Mouse (Mus musculus): ENCODE data around the gene Efna1. TPM values are rescaled to one million over a fixed set of nuclear protein-coding genes. Genes with fewer than 3 reads are reported as not detected.

Gene Efna1
- polyA plus RNA-seq, 1 experiment from 2014 or later = 58.5 TPM

DNA sequence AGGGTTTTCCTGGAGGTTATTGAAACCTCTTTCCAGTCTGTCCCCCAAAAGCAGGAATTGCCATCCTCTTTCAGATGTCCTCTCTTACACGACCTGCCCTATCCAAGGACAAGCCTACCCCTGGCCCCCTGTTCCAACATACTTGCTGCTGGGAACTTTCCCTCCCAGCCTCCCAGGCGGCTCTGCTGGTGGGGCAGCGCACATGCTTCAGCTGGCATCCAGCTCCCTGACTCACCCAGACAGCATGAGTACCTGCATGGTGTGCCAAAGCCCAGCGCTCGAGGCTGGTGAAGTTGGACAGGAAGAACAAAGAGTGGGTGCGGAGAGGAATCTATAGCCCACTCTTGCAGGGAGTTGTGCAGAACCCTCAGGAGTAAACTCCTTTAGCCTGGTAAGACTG lies 10.1 kb downstream of the Efna1 start:
- H3K9me3 ChIP-seq = no peaks in the 10 kb centered on the region
- H3K4me1 ChIP-seq (replicated peaks) = peaks cover 32% of the 10 kb centered on the region
- H3K27me3 ChIP-seq (replicated peaks) = no peaks in the 10 kb centered on the region
- peak overlapping the region; percentile 75 for H3K9ac ChIP-seq
- 66% methylated on average over 6 of the region's 6 CpGs for WGBS
- peaks cover 12% of the 10 kb centered on the region for H3K36me3 ChIP-seq
- H3K4me3 ChIP-seq (replicated peaks) = peak overlapping the region; percentile 57; the same call in 1 of the 2 replicates
- H3K4me2 ChIP-seq (replicated peaks) = peak overlapping the region; percentile 83
- no peak for ATAC-seq
- peak overlapping the region; percentile 77 for H3K27ac ChIP-seq

DNA sequence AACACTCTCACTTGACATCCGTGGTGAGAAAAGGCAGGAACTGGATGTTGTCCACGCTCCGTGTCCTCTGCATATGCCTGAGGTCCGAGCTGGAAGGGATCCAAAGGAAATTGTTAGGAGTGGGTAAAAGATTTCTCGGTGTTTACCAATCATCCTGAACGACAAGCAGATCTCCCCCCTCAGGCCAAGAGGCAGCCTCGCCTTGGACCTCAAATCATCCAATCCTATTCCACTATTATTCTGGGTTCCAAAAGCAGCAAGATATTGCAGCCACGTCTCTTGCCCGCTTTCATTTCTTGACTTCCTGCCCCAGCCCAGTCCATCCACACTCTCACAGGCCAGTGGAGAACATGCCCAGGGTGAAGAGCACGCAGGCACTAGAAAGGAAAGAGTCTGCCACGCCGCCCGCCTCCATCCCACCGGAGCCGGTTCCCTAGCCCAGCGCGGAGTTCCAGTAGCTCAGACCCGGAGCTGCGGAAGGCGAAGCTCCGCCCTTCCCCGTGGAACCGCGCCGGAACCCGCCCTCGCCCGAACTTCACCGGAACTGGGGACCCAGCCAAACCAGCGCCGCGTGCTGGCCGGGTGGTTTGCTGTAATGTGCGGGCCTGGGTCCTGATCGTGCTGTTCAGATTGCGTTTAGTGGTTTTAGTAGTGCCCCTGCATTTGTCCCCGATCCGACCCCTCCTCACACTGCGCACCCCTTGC lies 10.7 kb downstream of the Efna1 start, which contains the start of gene Slc50a1:
TSS of gene Slc50a1 (minus strand) at position 520 of the 705 bp plus-strand sequence.
- H3K27me3 ChIP-seq (replicated peaks) = no peaks in the 10 kb centered on the region
- peak; percentile 68 for ATAC-seq
- H3K9ac ChIP-seq = peak within 1 kb of the TSS; percentile 75
- 3% methylated on average over 39 of the region's 39 CpGs for WGBS
- H3K4me2 ChIP-seq (replicated peaks) = peak within 1 kb of the TSS; percentile 83
- peak within 1 kb of the TSS; percentile 77 for H3K27ac ChIP-seq
- peaks cover 32% of the 10 kb centered on the region for H3K4me1 ChIP-seq (replicated peaks)
- no peaks in the 10 kb centered on the region for H3K9me3 ChIP-seq
- H3K4me3 ChIP-seq (replicated peaks) = peak within 1 kb of the TSS; percentile 57
- peaks cover 12% of the 10 kb centered on the region for H3K36me3 ChIP-seq

DNA sequence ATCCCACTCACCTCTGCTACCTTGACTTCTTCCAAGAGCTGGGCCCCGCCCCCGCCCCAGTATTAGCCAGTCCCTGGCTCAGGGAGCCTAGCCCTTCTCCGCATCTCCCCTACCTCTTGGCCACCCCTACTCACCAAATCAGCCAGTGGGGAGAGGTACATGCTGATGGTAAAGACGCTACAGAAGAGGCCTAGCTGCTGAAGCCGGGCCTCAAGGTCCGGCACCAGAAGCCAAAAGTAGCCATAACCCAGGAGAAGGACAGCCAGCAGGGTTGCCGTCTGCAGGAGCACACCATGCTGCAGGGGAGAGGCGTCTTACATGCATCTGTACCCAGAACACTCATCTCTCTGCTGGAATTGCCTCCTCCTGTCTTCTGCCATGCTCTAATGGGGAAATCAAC lies 12.0 kb downstream of the Efna1 start:
- H3K27ac ChIP-seq = no peak overlapping the region
- no peak overlapping the region for H3K9ac ChIP-seq
- H3K4me2 ChIP-seq (replicated peaks) = peak overlapping the region; percentile 83
- H3K4me1 ChIP-seq (replicated peaks) = peaks cover 32% of the 10 kb centered on the region
- H3K36me3 ChIP-seq = peaks cover 12% of the 10 kb centered on the region
- ATAC-seq = no peak
- no peaks in the 10 kb centered on the region for H3K9me3 ChIP-seq
- no peak overlapping the region for H3K4me3 ChIP-seq (replicated peaks)
- 65% methylated on average over 8 of the region's 8 CpGs for WGBS
- no peaks in the 10 kb centered on the region for H3K27me3 ChIP-seq (replicated peaks)

DNA sequence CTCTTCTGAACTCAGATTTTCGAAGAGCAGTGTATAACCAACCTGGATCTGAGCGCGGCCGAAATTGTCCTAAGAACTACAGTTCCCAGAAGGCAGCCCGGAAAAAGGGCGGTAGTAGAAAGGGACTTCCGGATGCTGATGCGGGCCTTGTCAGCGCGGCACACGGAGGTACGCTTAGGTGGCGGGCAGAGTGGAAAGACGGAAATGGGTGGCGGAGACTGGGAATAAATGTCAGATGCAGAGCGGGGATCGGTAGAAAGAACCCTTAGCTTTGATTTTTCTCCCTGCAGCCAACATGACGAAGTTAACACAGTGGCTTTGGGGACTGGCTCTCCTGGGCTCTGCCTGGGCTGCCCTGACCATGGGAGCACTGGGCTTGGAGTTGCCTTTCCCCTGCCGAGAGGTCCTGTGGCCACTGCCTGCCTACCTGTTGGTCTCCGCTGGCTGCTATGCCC lies 14.5 kb downstream of the Efna1 start:
- peak; percentile 87 for ATAC-seq
- Histone ChIP-seq H3K36me3 (no peaks in the 10 kb centered on the region), H3K9me3 (no peaks in the 10 kb centered on the region), H3K4me2 (replicated peaks) (peak overlapping the region; percentile 75), H3K4me3 (replicated peaks) (peak overlapping the region; percentile 71), H3K4me1 (replicated peaks) (peaks cover 28% of the 10 kb centered on the region), H3K27ac (peak overlapping the region; percentile 70), H3K9ac (peak overlapping the region; percentile 83), H3K27me3 (replicated peaks) (no peaks in the 10 kb centered on the region)
- WGBS = 0% methylated on average over 20 of the region's 20 CpGs

DNA sequence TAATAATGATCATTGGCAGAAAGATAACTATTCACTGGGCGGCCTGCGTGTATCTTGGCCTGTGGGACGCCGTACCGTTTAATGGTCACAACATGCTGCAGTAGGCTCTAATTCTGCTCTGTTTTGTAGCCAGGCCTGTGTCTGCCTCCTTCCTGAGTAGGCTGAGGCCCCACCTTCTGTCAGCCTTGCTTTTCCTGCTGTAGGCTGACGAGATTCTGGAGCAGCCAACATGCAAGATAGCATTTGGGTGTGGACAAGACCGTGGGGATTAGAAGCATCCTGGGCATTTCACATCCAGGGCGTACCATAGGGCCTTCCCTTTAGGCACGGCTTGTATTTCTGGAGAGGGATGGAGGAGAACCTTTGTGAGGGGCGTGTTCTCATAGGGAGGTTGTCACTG lies 18.5 kb downstream of the Efna1 start:
- Histone ChIP-seq H3K4me2 (replicated peaks) (no peak overlapping the region), H3K4me1 (replicated peaks) (0 out of 2 replicates have a peak, but pooled peaks cover 5% of the 10 kb centered on the region), H3K4me3 (replicated peaks) (no peak overlapping the region), H3K9me3 (no peaks in the 10 kb centered on the region), H3K36me3 (no peaks in the 10 kb centered on the region), H3K27me3 (replicated peaks) (no peaks in the 10 kb centered on the region), H3K27ac (no peak overlapping the region), H3K9ac (no peak overlapping the region; the same call in 1 of the 2 replicates)
- ATAC-seq = no peak
- 62% methylated on average over 10 of the region's 10 CpGs for WGBS

DNA sequence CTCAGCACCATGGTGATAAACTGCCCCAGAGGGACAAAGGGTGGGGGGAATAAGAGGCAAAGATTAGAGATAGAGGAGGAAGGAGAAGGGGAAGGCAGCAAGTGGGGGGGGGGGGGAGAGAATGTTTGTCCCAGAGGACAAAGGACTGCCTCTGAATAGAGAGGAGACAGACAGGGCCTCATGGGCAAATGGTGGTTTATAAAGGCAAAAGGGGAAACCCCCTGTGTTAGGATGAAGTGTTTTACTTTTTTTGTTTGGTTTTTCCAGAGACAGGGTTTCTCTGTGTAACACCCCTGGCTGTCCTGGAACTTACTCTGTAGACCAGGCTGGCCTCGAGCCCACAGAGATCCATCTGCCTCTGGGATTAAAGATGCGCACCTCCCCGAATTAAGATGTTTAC lies 20.7 kb downstream of the Efna1 start:
- Histone ChIP-seq H3K27ac (no peak overlapping the region), H3K9me3 (no peaks in the 10 kb centered on the region), H3K9ac (no peak overlapping the region), H3K4me3 (replicated peaks) (no peak overlapping the region), H3K27me3 (replicated peaks) (no peaks in the 10 kb centered on the region), H3K36me3 (no peaks in the 10 kb centered on the region), H3K4me2 (replicated peaks) (no peak overlapping the region), H3K4me1 (replicated peaks) (no peaks in the 10 kb centered on the region)
- ATAC-seq = no peak
- WGBS = 70% methylated on average over 3 of the region's 3 CpGs

DNA sequence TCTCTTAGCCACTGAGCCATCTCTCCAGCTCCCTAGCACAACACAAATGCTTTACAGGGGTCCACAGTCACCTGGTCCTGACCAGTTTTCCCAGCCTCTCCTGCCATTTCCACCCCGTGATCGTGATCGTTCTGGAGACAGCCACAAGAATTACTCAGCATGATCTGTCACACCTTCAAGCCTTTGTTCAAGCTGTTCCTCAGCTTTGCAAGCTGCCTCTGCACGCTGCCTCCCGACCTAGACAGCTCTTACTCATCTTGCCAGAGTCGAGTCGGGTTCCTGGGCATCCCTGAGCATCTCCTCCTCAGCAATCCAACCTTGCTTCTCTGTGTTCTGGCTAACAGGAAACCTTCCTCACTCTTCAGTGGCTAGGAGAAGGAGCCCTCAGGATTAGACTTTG lies 21.9 kb downstream of the Efna1 start, which contains the start of gene Dpm3:
TSS of gene Dpm3 (plus strand) at position 283 of the 400 bp plus-strand sequence.
- no peak within 1 kb of the TSS for H3K4me3 ChIP-seq (replicated peaks)
- no peak within 1 kb of the TSS for H3K9ac ChIP-seq
- 61% methylated on average over 7 of the region's 7 CpGs for WGBS
- no peaks in the 10 kb centered on the region for H3K4me1 ChIP-seq (replicated peaks)
- no peaks in the 10 kb centered on the region for H3K27me3 ChIP-seq (replicated peaks)
- H3K4me2 ChIP-seq (replicated peaks) = no peak within 1 kb of the TSS
- H3K36me3 ChIP-seq = no peaks in the 10 kb centered on the region
- H3K27ac ChIP-seq = no peak within 1 kb of the TSS
- no peaks in the 10 kb centered on the region for H3K9me3 ChIP-seq
- ATAC-seq = no peak

DNA sequence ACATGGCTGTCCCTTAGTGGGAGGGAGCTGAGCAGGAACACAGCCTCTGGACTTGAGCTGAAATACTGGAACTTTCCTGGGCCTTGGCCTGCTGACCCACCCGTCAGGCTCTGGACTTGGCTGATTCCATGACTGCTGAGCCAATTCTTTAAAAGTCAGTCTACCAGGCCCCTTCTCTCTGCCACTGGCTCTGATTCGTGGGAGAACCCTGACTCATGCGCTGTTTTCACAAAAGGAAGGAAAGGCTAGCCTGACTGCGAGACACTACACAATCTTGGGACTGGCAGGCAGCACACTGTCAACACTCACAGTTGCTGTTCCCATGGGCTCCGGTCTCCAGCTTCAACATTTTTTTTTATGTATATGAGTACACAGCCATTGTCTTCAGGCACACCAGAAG lies 24.8 kb downstream of the Efna1 start:
- Histone ChIP-seq H3K27me3 (replicated peaks) (no peaks in the 10 kb centered on the region), H3K9ac (no peak overlapping the region), H3K9me3 (no peaks in the 10 kb centered on the region), H3K36me3 (no peaks in the 10 kb centered on the region), H3K27ac (no peak overlapping the region), H3K4me3 (replicated peaks) (no peak overlapping the region), H3K4me1 (replicated peaks) (peaks cover 19% of the 10 kb centered on the region), H3K4me2 (replicated peaks) (no peak overlapping the region)
- 79% methylated on average over 5 of the region's 5 CpGs for WGBS
- ATAC-seq = no peak

DNA sequence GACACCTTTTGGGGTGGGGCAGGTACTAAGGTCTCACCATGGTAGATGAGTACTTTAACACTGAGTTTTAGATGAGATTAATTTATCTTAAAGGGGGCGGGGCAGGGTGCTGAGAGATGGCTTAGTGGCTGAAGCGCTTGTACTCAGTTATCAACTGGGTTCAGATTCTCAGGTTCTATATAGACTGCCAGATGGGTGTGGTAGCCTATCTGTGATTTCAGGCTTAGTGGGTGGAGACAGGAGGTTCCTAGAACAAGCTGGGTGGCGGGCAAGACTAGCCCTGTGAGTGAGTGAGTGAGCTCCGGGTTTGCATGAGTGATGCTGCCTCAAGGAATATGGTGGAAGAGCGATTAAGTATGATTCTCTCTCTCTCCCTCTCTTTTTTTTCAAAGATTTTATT lies 25.9 kb downstream of the Efna1 start:
- ATAC-seq = peak; percentile 16; the same call in 1 of the 2 replicates
- H3K36me3 ChIP-seq = no peaks in the 10 kb centered on the region
- no peaks in the 10 kb centered on the region for H3K9me3 ChIP-seq
- 83% methylated on average over 5 of the region's 5 CpGs for WGBS
- H3K4me3 ChIP-seq (replicated peaks) = no peak overlapping the region
- H3K27me3 ChIP-seq (replicated peaks) = no peaks in the 10 kb centered on the region
- H3K9ac ChIP-seq = no peak overlapping the region
- no peak overlapping the region for H3K27ac ChIP-seq
- peaks cover 26% of the 10 kb centered on the region for H3K4me1 ChIP-seq (replicated peaks)
- no peak overlapping the region for H3K4me2 ChIP-seq (replicated peaks)

DNA sequence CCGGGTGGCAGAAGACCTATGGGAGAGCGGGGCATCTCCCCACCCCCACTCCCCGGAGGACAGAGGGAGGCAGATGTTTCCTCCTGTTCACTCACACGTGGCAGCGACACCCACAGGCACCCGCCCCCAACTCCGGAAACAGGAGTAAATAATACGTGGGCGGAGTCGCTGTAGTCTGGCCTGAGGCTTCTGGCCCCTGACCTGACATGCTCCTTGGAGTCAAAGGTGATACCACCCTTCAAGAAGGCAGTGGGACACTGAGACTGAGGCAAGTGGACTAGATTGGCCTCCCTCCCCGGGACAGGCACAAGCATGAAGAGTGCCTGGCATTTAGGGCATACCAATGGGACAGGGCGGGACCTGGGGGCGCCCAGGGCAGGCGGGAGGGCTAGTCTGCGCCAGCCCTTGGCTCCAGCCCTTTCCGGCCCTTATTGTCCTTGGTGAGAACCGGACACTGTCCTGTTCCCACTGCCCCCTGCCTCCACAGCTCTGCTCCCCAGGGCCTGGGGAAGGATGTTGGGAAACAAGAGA lies 29.5 kb downstream of the Efna1 start:
- Histone ChIP-seq H3K4me3 (replicated peaks) (0 out of 2 replicates have a peak overlapping the region, but pooled peaks have one; percentile 0), H3K9ac (peak overlapping the region; percentile 26), H3K27ac (peak overlapping the region; percentile 51), H3K27me3 (replicated peaks) (no peaks in the 10 kb centered on the region), H3K4me2 (replicated peaks) (peak overlapping the region; percentile 39), H3K4me1 (replicated peaks) (peaks cover 35% of the 10 kb centered on the region), H3K36me3 (0 out of 2 replicates have a peak, but pooled peaks cover 10% of the 10 kb centered on the region), H3K9me3 (no peaks in the 10 kb centered on the region)
- WGBS = 9% methylated on average over 17 of the region's 17 CpGs
- ATAC-seq = peak; percentile 22

DNA sequence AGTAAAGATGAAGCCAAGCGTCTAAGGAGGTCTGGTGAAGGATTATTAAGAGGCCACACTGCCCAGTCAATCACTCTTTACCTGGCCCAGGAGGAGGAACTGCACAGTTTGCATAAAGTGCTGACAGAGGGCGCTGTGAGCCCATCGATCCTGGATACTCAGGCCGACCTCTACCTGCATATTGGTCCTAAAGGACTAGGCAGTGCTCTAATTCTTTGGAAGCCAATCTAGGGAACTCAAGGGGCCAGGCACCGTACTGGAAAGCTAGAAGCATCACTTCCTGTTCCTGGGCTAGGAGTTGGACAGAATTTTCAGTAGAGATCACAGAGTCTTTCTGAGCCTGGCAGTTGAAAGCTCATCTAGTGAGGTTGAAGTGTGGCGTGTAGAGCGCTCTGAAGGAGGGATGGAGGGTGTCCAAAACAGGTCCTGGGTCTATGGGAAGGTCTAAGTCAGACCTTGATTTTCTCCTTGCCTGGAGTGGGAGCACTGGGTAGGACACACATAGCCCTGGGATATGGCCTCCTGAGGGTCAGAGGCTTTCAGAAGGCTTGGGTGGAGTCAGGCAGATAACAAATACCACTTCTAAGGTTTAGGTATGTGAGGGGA lies 30.4 kb downstream of the Efna1 start:
- Histone ChIP-seq H3K9me3 (no peaks in the 10 kb centered on the region), H3K4me1 (replicated peaks) (peaks cover 42% of the 10 kb centered on the region), H3K27ac (peak overlapping the region; percentile 40; the same call in 1 of the 2 replicates), H3K9ac (no peak overlapping the region), H3K36me3 (0 out of 2 replicates have a peak, but pooled peaks cover 10% of the 10 kb centered on the region), H3K4me3 (replicated peaks) (no peak overlapping the region), H3K4me2 (replicated peaks) (no peak overlapping the region), H3K27me3 (replicated peaks) (no peaks in the 10 kb centered on the region)
- ATAC-seq = no peak
- 18% methylated on average over 7 of the region's 7 CpGs for WGBS

DNA sequence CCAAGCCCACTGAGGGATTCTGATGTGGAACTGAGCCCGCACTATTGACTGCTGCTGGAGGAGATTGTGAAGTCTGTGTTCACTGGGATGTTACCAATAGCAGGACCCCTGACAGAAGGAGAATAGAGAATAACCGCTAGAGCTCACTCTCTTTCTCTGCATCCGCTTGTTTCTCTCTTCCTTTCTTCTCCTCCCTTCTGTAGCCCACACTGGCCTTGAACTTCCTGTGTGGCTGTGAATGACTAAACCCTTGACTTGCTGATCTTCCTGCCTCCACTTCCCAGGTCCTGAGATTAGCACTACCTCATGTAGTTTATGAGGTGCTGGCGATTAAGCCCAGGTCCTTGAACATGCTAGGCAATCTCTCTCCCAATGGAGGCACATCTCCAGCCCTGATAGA lies 33.5 kb downstream of the Efna1 start:
- Histone ChIP-seq H3K27ac (no peak overlapping the region), H3K9ac (peak overlapping the region; percentile 79; the same call in 1 of the 2 replicates), H3K4me1 (replicated peaks) (peaks cover 53% of the 10 kb centered on the region), H3K9me3 (no peaks in the 10 kb centered on the region), H3K36me3 (0 out of 2 replicates have a peak, but pooled peaks cover 10% of the 10 kb centered on the region), H3K4me2 (replicated peaks) (peak overlapping the region; percentile 83), H3K27me3 (replicated peaks) (0 out of 2 replicates have a peak, but pooled peaks cover 6% of the 10 kb centered on the region), H3K4me3 (replicated peaks) (peak overlapping the region; percentile 62; the same call in 1 of the 2 replicates)
- WGBS = 82% methylated on average over 4 of the region's 4 CpGs
- no peak for ATAC-seq
